Mouse (Mus musculus): ENCODE data around the gene Gm11111. TPM values are rescaled to one million over a fixed set of nuclear protein-coding genes. Genes with fewer than 3 reads are reported as not detected.
A peak's percentile ranks its signal among the peaks of the same experiment; 100 is the strongest.
"Not testable (repeated sequence)": the region's sequence is repeated elsewhere in the genome, so short reads cannot be mapped to it uniquely, and the experiment has no call there.

Gene Gm11111
- polyA plus RNA-seq, 1 experiment from 2014 or later = not detected

DNA sequence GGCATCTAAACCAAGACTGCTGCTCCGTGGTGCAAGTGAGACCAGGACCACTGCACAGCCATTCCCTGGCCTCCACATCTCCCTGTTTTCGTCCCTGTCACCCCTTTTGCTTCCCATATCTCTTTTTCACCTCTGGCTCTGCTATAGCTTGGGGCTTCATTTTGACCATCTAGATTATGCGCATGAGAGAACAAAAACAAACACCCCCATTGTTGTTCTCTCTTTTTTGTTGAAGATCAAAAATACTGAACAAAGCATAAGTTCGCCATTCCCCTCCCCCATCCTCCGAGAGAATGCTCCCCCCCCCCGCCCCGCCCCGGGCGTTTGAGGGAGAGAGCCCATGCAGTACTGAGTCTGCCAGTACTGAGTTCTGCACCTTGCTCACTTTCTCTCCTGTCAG lies 11.3 kb downstream of the Gm11111 start:
- no peaks in the 10 kb centered on the region for H3K4me1 ChIP-seq (replicated peaks)
- 74% methylated on average over 9 of the region's 9 CpGs for WGBS
- no peak overlapping the region for H3K9ac ChIP-seq
- no peak overlapping the region for H3K4me2 ChIP-seq (replicated peaks)
- no peak overlapping the region for H3K4me3 ChIP-seq (replicated peaks)
- ATAC-seq = no peak
- H3K27me3 ChIP-seq (replicated peaks) = no peaks in the 10 kb centered on the region
- no peaks in the 10 kb centered on the region for H3K36me3 ChIP-seq
- no peaks in the 10 kb centered on the region for H3K9me3 ChIP-seq
- H3K27ac ChIP-seq = no peak overlapping the region

GRCm38 (mm10) chr5:98566461-98567193 lies 14.1 kb downstream of the Gm11111 start:
- no peak for ATAC-seq
- H3K9ac ChIP-seq = no peak overlapping the region
- H3K4me1 ChIP-seq (replicated peaks) = no peaks in the 10 kb centered on the region
- no peak overlapping the region for H3K27ac ChIP-seq
- no peaks in the 10 kb centered on the region for H3K27me3 ChIP-seq (replicated peaks)
- 62% methylated on average over 6 of the region's 6 CpGs for WGBS
- no peaks in the 10 kb centered on the region for H3K36me3 ChIP-seq
- no peak overlapping the region for H3K4me3 ChIP-seq (replicated peaks)
- no peak overlapping the region for H3K4me2 ChIP-seq (replicated peaks)
- H3K9me3 ChIP-seq = no peaks in the 10 kb centered on the region

DNA sequence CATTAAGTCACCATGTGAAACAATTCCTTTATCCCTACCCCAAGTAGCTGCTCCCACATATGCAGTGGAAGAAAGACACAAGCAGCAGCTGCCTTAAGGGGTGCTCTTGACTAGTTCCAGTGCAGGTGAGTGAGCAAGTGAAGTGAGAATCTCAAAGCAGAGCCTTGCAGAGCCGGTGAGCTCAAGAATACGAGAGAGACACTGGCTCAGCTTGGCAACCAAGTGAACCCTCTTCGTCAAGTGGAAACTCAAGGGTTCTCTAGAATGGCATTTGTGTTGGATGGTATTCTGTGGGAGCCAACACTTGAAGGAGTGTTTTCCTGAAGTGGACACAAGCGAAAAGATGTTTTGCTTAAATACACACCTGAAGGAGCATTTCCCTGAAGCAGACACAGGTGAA lies 16.0 kb downstream of the Gm11111 start:
- 92% methylated on average over 4 of the region's 4 CpGs for WGBS
- no peaks in the 10 kb centered on the region for H3K36me3 ChIP-seq
- no peaks in the 10 kb centered on the region for H3K27me3 ChIP-seq (replicated peaks)
- no peak overlapping the region for H3K4me2 ChIP-seq (replicated peaks)
- no peaks in the 10 kb centered on the region for H3K4me1 ChIP-seq (replicated peaks)
- no peaks in the 10 kb centered on the region for H3K9me3 ChIP-seq
- no peak overlapping the region for H3K4me3 ChIP-seq (replicated peaks)
- ATAC-seq = no peak
- H3K27ac ChIP-seq = no peak overlapping the region
- H3K9ac ChIP-seq = no peak overlapping the region

- no peak overlapping the region for H3K4me3 ChIP-seq (replicated peaks)
- H3K36me3 ChIP-seq = no peaks in the 10 kb centered on the region
- no peaks in the 10 kb centered on the region for H3K9me3 ChIP-seq
- no peak overlapping the region for H3K9ac ChIP-seq
- WGBS = 26% methylated on average over 3 of the region's 3 CpGs
- peak; percentile 97 for ATAC-seq
- H3K4me1 ChIP-seq (replicated peaks) = no peaks in the 10 kb centered on the region
- H3K27me3 ChIP-seq (replicated peaks) = no peaks in the 10 kb centered on the region
- 0 out of 2 replicates have a peak overlapping the region, but pooled peaks have one; percentile 22 for H3K4me2 ChIP-seq (replicated peaks)
- H3K27ac ChIP-seq = no peak overlapping the region
Measured at GRCm38 (mm10) chr5:98569029-98569513, 16.6 kb downstream of the Gm11111 start.

DNA sequence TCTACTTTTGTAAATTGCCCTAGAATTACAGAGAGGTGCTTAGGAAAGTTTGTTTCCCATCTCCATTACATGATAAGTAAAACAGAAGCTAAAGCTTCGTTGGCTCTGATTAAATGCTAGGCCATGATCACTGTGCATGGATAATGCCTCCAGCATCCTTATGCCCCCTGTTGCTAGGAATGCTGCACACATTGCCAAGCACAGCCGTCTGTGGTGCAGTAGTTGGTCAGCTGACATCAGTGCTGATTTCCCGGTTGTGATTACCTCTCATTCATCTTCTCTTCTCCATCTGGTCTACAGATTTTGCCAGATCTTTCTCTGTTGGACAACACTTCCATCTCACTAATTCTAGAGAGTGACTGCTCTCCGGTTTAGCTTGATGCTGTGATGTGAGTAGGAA lies 19.9 kb downstream of the Gm11111 start:
- Histone ChIP-seq H3K36me3 (no peaks in the 10 kb centered on the region), H3K27ac (no peak overlapping the region), H3K4me2 (replicated peaks) (no peak overlapping the region), H3K27me3 (replicated peaks) (no peaks in the 10 kb centered on the region), H3K9ac (no peak overlapping the region), H3K9me3 (no peaks in the 10 kb centered on the region), H3K4me3 (replicated peaks) (no peak overlapping the region), H3K4me1 (replicated peaks) (0 out of 2 replicates have a peak, but pooled peaks cover 6% of the 10 kb centered on the region)
- no peak for ATAC-seq
- 65% methylated on average over 4 of the region's 4 CpGs for WGBS

DNA sequence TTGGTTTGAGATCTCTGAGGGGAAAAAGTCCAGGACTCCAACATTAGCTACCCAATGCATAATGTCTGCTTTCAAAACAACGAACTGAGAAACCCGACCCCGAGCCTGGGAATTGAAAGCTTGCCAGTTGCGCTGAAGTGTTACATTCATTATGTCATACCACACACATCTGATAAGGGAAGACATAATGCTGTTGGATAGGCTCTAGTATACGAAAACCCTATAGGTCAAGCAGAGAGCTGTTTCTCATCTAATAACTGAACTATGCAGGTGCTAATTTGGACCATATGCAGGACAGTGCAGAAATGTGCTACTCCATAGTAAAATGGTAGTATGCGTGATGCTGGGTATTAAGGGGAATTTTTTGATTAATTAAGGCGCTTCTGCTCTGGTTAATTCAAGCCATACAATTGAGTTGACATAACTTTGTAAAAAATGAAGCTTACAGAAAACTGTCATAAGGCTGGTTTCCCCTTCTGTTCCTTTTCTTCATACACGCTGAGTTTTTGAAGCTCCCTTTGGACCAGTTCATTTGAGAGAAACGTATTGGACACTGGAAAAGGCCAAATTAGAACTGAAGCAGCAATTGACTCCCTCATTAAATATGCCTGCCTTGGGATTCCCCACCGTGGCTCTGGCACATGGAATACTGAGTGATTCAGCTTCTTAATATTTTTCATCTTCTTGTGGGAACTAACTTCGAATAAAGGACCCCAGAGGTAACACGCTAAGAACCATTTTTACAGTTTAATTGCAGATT lies 22.4 kb downstream of the Gm11111 start:
- Histone ChIP-seq H3K4me1 (replicated peaks) (0 out of 2 replicates have a peak, but pooled peaks cover 6% of the 10 kb centered on the region), H3K4me2 (replicated peaks) (no peak overlapping the region), H3K9ac (no peak overlapping the region), H3K27me3 (replicated peaks) (no peaks in the 10 kb centered on the region), H3K4me3 (replicated peaks) (no peak overlapping the region), H3K36me3 (no peaks in the 10 kb centered on the region), H3K27ac (no peak overlapping the region), H3K9me3 (no peaks in the 10 kb centered on the region)
- ATAC-seq = no peak
- 61% methylated on average over 12 of the region's 12 CpGs for WGBS

DNA sequence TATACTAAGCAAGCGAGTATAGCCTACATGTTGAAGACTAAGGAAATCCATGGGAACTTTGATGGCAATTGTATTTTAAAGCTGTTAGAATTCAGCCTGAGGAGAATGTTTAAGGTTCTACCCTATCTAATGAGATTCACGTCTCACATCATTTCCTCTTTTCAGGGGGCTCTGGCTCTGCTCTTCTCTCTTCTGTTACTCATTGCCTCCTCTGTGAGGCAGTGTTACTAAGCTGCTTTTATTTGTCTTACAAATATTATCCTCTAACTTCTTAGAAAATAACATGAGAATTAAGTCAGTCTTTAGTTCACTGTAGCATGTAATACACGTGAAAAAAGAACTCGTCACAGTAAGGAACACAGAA lies 23.0 kb downstream of the Gm11111 start:
- Histone ChIP-seq H3K4me1 (replicated peaks) (0 out of 2 replicates have a peak, but pooled peaks cover 6% of the 10 kb centered on the region), H3K9me3 (no peaks in the 10 kb centered on the region), H3K9ac (no peak overlapping the region), H3K36me3 (no peaks in the 10 kb centered on the region), H3K4me3 (replicated peaks) (no peak overlapping the region), H3K27me3 (replicated peaks) (no peaks in the 10 kb centered on the region), H3K27ac (no peak overlapping the region), H3K4me2 (replicated peaks) (no peak overlapping the region)
- ATAC-seq = no peak
- 69% methylated on average over 4 of the region's 4 CpGs for WGBS

DNA sequence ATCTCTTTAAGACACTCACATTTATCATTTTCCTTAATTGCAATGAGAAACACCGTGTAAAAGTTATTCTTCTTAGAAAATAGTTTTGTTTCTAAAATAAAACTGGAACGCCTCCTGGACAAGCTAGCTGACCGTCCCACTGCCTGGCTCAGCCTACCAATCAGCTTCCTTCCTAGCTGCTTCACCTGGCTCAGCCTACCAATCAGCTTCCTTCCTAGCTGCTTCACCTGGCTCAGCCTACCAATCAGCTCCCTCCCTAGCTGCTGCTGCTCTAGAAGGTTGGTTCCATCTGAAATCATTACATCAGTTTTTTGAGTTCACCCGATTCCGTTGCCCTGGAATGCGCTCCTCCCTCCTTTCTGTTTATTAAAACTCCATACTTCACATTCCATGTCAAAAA lies 24.0 kb downstream of the Gm11111 start:
- H3K9me3 ChIP-seq; ATAC-seq; H3K27me3 ChIP-seq (replicated peaks); H3K36me3 ChIP-seq; H3K4me1 ChIP-seq (replicated peaks); H3K27ac ChIP-seq; H3K4me2 ChIP-seq (replicated peaks); H3K4me3 ChIP-seq (replicated peaks); H3K9ac ChIP-seq: not testable (repeated sequence)
- WGBS = 60% methylated on average over 6 of the region's 6 CpGs

DNA sequence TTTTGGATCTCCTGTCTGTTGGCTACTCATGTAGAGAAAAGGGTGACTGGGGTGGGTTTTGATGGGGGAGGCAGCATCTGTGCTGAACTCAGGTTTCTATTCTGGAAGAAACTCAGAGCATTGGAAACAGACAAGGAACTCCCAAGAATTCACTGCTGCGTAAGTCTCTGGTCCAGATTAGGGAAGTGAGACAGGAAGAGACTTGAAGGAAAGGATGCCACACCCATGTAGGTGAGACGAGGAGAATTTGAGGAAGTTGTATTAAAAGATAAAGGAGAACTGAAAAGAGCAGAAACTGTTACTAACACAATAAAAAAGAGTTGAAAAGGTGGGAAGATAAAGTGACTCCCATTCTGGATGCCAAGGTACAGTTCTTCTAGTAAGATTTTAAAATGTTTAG lies 25.9 kb downstream of the Gm11111 start:
- Histone ChIP-seq H3K36me3 (no peaks in the 10 kb centered on the region), H3K27me3 (replicated peaks) (no peaks in the 10 kb centered on the region), H3K27ac (no peak overlapping the region), H3K9ac (no peak overlapping the region), H3K9me3 (no peaks in the 10 kb centered on the region), H3K4me3 (replicated peaks) (no peak overlapping the region), H3K4me2 (replicated peaks) (no peak overlapping the region), H3K4me1 (replicated peaks) (0 out of 2 replicates have a peak, but pooled peaks cover 6% of the 10 kb centered on the region)
- WGBS = 64% methylated on average over 2 of the region's 2 CpGs
- ATAC-seq = no peak

- Histone ChIP-seq H3K36me3 (no peaks in the 10 kb centered on the region), H3K27ac (no peak overlapping the region), H3K27me3 (replicated peaks) (no peaks in the 10 kb centered on the region), H3K4me1 (replicated peaks) (0 out of 2 replicates have a peak, but pooled peaks cover 6% of the 10 kb centered on the region), H3K9me3 (no peaks in the 10 kb centered on the region), H3K9ac (no peak overlapping the region), H3K4me2 (replicated peaks) (no peak overlapping the region), H3K4me3 (replicated peaks) (no peak overlapping the region)
- WGBS = 37% methylated on average over 5 of the region's 5 CpGs
- no peak for ATAC-seq
Measured at GRCm38 (mm10) chr5:98580811-98581210, 28.3 kb downstream of the Gm11111 start.

- H3K4me1 ChIP-seq (replicated peaks) = no peaks in the 10 kb centered on the region
- ATAC-seq = no peak
- no peaks in the 10 kb centered on the region for H3K9me3 ChIP-seq
- H3K27me3 ChIP-seq (replicated peaks) = no peaks in the 10 kb centered on the region
- no peak overlapping the region for H3K4me2 ChIP-seq (replicated peaks)
- no peak overlapping the region for H3K9ac ChIP-seq
- no peak overlapping the region for H3K4me3 ChIP-seq (replicated peaks)
- 59% methylated on average over 3 of the region's 3 CpGs for WGBS
- no peaks in the 10 kb centered on the region for H3K36me3 ChIP-seq
- no peak overlapping the region for H3K27ac ChIP-seq
Measured at GRCm38 (mm10) chr5:98582051-98582450, 29.6 kb downstream of the Gm11111 start.

DNA sequence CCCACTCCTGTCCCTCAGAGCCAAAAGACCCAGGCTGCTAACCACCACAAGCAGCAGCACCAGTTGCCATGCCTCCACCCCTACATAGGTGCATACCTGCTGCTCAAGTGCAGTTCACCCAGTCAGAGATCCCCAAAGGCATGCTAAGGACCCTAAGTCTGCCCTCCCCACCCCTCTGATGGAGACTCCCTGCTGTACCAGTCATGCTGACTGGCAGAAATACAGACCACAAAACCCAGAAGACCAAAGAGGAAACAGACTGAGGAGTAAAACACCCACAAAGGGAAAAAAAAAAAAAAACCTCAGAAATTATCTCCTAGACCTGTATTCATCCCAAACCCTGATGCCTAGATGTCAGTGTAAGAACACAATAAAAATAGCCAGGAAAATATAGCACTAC lies 33.4 kb downstream of the Gm11111 start:
- H3K4me2 ChIP-seq (replicated peaks) = no peak overlapping the region
- no peaks in the 10 kb centered on the region for H3K36me3 ChIP-seq
- H3K4me1 ChIP-seq (replicated peaks) = no peaks in the 10 kb centered on the region
- no peak overlapping the region for H3K4me3 ChIP-seq (replicated peaks)
- H3K9ac ChIP-seq = no peak overlapping the region
- H3K27ac ChIP-seq = no peak overlapping the region
- no peaks in the 10 kb centered on the region for H3K27me3 ChIP-seq (replicated peaks)
- no peak for ATAC-seq
- no peaks in the 10 kb centered on the region for H3K9me3 ChIP-seq
